Mouse (Mus musculus) ES-E14 (cell line): ENCODE results near the gene Otop3. TPM values are rescaled to one million over a fixed set of nuclear protein-coding genes. Genes with fewer than 3 reads are reported as not detected.

Source experiments
- DNase-seq: peaks from one replicate; pipeline ENCODE4 v3.0.0-alpha.2; 2013; ENCODE audit warnings: low read depth, low spot score
- H3K27ac ChIP-seq: 2 replicates; pipeline ENCODE4 v1.5.1; 2012; ENCODE audit warnings: low read depth, mild to moderate bottlenecking, low read length, moderate library complexity, mixed read lengths; ENCODE audit not compliant: poor library complexity, insufficient read depth, severe bottlenecking
- H3K36me3 ChIP-seq: 2 replicates; pipeline ENCODE4 v1.6.1; 2012; ENCODE audit warnings: mild to moderate bottlenecking, low read length, moderate library complexity, mixed read lengths; ENCODE audit not compliant: control insufficient read depth, poor library complexity, insufficient read depth, severe bottlenecking
- H3K4me1 ChIP-seq, 2 experiments: fragments of 150-350 bp in 1 of 2; sonication (generic) in 1 of 2; 2 replicates each; pipeline ENCODE4 v1.6.1; 2012; ENCODE audit warnings: low read length in 2 of 2, mild to moderate bottlenecking in 1 of 2, mixed read lengths in 1 of 2; ENCODE audit not compliant: control insufficient read depth in 2 of 2, insufficient read depth in 2 of 2, poor library complexity in 1 of 2
- H3K4me3 ChIP-seq, 2 experiments: fragments of 150-350 bp in 1 of 2; sonication (generic) in 1 of 2; 2 replicates each; pipeline ENCODE4 v1.5.1; 2012; ENCODE audit warnings: low read length in 2 of 2, low read depth in 1 of 2, mild to moderate bottlenecking in 1 of 2, mixed read lengths in 1 of 2; ENCODE audit not compliant: insufficient read depth in 1 of 2, poor library complexity in 1 of 2, severe bottlenecking in 1 of 2
- H3K9ac ChIP-seq: 2 replicates; pipeline ENCODE4 v1.6.1; 2012; ENCODE audit warnings: low read depth, mild to moderate bottlenecking, low read length, mixed read lengths; ENCODE audit not compliant: poor library complexity, insufficient read depth, severe bottlenecking
- H3K9me3 ChIP-seq: fragments of 150-350 bp; sonication (generic); 2 replicates; pipeline ENCODE4 v1.6.1; 2012; ENCODE audit warnings: low read depth, mild to moderate bottlenecking, low read length; ENCODE audit not compliant: control insufficient read depth, insufficient read depth
- CHD2 ChIP-seq: IDR thresholded peaks from 2 replicates; pipeline ENCODE4 v1.6.1; 2014; ENCODE audit warnings: mild to moderate bottlenecking, low read depth, low read length, inconsistent platforms
- HCFC1 ChIP-seq: IDR thresholded peaks from 2 replicates; pipeline ENCODE4 v1.6.1; 2012; ENCODE audit warnings: low read length, inconsistent platforms, borderline replicate concordance; ENCODE audit not compliant: insufficient read depth
- MAFK ChIP-seq: IDR thresholded peaks from 2 replicates; pipeline ENCODE4 v1.6.1; 2014; ENCODE audit warnings: mild to moderate bottlenecking, low read depth, low read length, inconsistent platforms; ENCODE audit not compliant: insufficient read depth
- ZC3H11A ChIP-seq: IDR thresholded peaks from 2 replicates; pipeline ENCODE4 v1.6.1; 2012; ENCODE audit warnings: low read depth, mild to moderate bottlenecking, inconsistent platforms, low read length, borderline replicate concordance
- ZNF384 ChIP-seq: IDR thresholded peaks from 2 replicates; pipeline ENCODE4 v1.6.1; 2012; ENCODE audit warnings: low read depth, low read length, inconsistent platforms
- in situ Hi-C, 2 experiments: fragments of 600-800 bp; cut with MboI; formaldehyde crosslinking; loops; one replicate each; pipeline ENCODE4 v1.15.1; 2025; ENCODE audit warnings: low sequenced_read_pairs in 2 of 2, inconsistent platforms in 1 of 2; ENCODE audit not compliant: unreplicated experiment in 2 of 2
- total RNA-seq: library from RNA; depleted of rRNA; stranded (reverse); fragments of 300-350 nt; gene quantifications from 2 replicates; pipeline ENCODE4 v1.2.3, GENCODE M21; 2012

Gene Otop3
- total RNA-seq, 1 experiment = not detected

DNA sequence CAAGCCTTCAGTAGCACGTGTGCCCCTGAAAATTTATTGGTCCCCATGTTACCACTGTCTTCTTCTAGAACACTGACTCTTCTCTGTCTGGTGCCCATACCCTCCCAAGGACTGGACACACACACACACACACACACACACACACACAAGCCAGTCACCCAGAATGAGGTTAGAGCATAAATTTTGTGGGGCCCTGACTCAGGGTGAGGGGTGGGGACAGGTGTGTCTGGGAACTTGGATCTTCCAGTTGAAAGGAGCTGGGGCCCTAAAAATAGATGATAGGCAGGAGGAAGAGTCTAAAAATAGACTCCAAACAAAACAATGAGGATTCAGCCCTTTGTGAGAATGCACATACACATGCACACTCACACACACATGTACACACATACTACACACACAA, 25.8 kb upstream of the Otop3 start:
- Histone ChIP-seq H3K4me1 (0 out of 4 replicates have a peak, but pooled peaks cover 0 to 7% of the 10 kb centered on the region in 2 experiments), H3K36me3 (no peaks in the 10 kb centered on the region), H3K9ac (no peak overlapping the region), H3K27ac (no peak overlapping the region), H3K4me3 (no peak overlapping the region), H3K9me3 (no peaks in the 10 kb centered on the region)
- DNase-seq = no peak
- in situ Hi-C loops = no loop called here
- no peak for TF ChIP-seq ZNF384

DNA sequence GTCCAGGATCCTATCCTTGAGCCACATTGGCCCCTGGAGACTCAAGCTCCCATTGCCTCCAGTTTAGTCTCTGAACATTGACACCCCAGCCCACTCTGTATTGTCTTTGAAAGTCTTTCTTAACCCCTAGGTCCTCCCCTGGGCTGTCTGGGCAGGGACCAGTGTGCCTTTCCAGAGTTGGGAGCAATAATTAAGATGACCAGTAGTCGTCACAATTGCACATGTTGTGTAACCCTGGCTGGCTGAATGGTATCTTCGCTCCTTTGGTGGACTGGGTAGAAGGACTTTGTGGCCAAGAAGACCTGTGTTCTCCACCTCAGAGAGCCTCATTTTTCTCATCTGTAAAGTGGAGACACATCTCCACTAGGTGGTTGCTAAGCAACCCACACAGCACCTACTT, 20.3 kb upstream of the Otop3 start:
- Histone ChIP-seq H3K9me3 (no peaks in the 10 kb centered on the region), H3K4me3 (no peak overlapping the region), H3K36me3 (no peaks in the 10 kb centered on the region), H3K4me1 (peaks cover 2 to 3% of the 10 kb centered on the region in 2 experiments; a peak in 1 of 4 replicates), H3K9ac (no peak overlapping the region), H3K27ac (no peak overlapping the region)
- TF ChIP-seq CHD2 (no peak), ZC3H11A (no peak), ZNF384 (no peak), HCFC1 (no peak), MAFK (no peak)
- DNase-seq = no peak
- in situ Hi-C loops = no loop called here

- Histone ChIP-seq H3K27ac (no peak overlapping the region), H3K4me1 (peaks cover 2 to 6% of the 10 kb centered on the region in 2 experiments; a peak in 1 of 4 replicates), H3K36me3 (no peaks in the 10 kb centered on the region), H3K9ac (no peak overlapping the region), H3K9me3 (no peaks in the 10 kb centered on the region), H3K4me3 (no peak overlapping the region)
- TF ChIP-seq ZNF384 (no peak), MAFK (no peak), ZC3H11A (no peak), HCFC1 (no peak), CHD2 (no peak)
- no peak for DNase-seq
- in situ Hi-C loops = no loop called here
Observed at GRCm38 (mm10) chr11:115317204-115317603, 17.3 kb upstream of the Otop3 start.

GRCm38 (mm10) chr11:115318245-115319027, 16.1 kb upstream of the Otop3 start:
- H3K36me3 ChIP-seq = no peaks in the 10 kb centered on the region
- no peak for DNase-seq
- no peak overlapping the region for H3K27ac ChIP-seq
- TF ChIP-seq CHD2 = no peak
- no peaks in the 10 kb centered on the region for H3K9me3 ChIP-seq
- H3K9ac ChIP-seq = peak overlapping the region; percentile 27; the same call in 1 of the 2 replicates
- in situ Hi-C loops = no loop called here
- peaks cover 2 to 6% of the 10 kb centered on the region in 2 experiments; a peak in 1 of 4 replicates for H3K4me1 ChIP-seq
- peak overlapping the region; percentile 49 to 56 for H3K4me3 ChIP-seq
